Mouse (Mus musculus) lung, postnatal 25 days (tissue): ENCODE measurements at regions not wholly inside any gene's neighbourhood (a gene's known extent, or its start where the extent isn't known, plus 50 kb on each side); places are given as distances from the start of the nearest gene placed in this dataset.

Experiments used
- DNase-seq: peaks from one replicate; pipeline ENCODE4 v3.0.0; 2022; ENCODE audit warnings: low spot score

DNA sequence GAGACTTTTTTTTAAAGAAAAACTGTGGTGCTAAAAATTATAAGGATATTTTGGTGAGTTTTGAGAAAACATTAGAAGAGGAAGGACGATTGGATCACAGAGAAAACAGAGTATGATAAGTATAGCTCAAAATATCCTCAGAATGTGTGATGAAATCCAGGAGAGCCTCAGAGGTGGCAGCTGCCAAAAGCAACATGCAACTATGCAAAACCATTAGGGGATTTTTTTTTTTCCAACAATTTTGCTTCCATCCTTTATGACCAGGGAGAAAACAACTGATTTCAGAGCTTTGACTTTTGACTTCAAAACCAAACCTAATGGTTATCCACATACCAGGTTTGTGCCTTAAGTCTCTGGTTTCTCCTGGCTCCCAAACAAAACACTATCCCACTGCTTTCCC lies 267.4 kb upstream of the Erbb4 start:
- DNase-seq: no peak

DNA sequence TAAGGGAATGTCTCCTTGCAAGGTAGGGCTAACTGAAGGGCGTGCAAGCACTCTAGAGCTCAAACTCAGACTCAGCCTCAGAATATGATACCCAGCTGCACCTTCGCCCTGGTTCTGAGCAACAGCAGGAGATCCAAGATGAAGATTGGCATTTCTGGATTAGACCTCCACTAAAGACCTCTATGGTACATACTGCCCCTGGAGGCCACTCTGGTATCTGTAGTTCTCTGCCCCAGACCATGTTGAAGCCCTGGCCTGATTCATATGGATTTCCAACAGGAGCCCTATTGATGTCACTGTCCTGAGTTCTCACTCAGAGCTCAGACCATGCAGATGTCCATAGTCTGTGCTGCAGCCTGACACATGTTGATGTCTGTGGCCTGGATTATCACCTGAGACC lies 262.2 kb upstream of the Erbb4 start:
- DNase-seq: no peak

- DNase-seq: no peak
Measured at GRCm38 (mm10) chr1:69367531-69367930, 259.7 kb upstream of the Erbb4 start.

GRCm38 (mm10) chr1:69364069-69364468 lies 256.2 kb upstream of the Erbb4 start:
- DNase-seq: no peak

GRCm38 (mm10) chr1:69357548-69357947 lies 249.7 kb upstream of the Erbb4 start:
- no peak for DNase-seq

DNA sequence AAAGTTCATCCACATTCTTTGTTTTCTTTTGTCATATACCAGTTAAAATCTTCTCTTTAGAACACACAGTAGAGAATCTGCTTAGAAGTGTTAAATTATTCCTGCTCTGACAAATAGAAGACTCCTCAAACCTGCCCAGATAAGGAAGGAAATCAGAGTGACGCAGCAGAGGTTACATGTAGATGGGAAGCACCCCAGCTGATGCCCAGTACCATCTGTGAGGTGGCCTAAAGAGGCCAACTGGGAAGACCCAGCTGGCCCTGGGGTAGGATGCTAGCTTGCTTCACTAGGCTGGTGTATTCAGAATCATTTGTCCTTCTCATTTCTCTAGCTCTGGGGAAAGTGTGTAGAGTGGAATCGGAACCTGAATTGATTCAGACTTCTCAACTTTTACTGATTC lies 242.6 kb upstream of the Erbb4 start:
- DNase-seq: no peak

DNA sequence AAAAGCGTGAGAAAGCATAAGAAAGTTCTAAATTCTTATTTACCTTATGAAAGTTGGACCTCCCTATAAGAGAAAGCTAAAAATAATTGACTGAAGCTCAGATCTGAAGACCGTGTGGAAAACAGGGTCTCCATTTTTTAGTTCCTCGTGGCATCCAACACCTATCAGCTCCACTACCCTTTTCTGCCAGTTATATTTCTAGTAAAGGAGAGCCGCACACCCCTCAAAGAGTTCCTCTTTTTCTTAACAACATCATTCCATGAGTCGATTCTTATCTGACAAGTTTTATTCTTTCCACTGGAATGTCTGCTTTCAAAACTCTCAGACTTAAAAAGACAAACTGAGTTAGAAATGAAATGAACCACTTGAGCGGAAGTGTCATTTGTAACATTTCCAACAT lies 242.0 kb upstream of the Erbb4 start:
- DNase-seq: no peak

DNA sequence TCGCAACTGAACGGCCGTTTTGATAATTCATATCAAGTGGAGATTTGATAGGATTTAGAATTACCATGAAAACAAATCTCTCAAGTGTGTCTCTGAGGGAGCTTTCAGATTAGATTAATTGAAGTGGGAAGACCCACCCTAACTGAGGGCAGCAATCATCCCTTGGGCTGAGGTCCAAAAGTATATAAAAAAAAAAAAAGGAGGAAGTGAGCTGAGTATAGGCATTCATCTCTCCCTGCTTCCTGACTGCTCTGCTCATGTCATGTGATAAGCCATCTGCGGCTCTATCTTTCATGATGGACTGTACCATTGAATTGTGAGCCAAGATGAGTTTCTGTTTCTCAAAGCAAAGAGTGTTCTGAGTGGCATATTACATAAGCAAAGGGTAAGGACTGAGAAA lies 234.2 kb upstream of the Erbb4 start:
- DNase-seq: no peak

- DNase-seq: no peak
Measured at GRCm38 (mm10) chr1:69340481-69340880, 232.6 kb upstream of the Erbb4 start.

GRCm38 (mm10) chr1:69331418-69332254 lies 223.8 kb upstream of the Erbb4 start:
- DNase-seq: no peak

DNA sequence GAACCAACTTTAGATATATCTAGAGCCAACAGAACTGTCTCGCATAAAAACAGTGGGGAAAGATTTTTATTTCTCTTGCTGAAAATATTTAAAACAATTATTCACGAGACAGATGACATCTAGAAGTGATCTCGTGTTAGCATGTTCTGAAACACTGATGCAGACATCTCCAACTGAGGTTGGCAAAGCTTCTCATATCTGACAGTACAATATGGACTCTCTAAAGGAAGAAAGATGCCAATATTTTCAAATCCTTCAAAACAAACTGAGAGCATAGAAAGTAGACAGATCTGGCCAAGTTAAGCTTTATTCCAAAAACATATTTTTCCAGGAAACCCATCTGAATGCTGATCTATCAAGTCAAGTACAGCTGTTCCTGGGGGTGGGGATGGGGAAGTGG lies 221.5 kb upstream of the Erbb4 start:
- DNase-seq: no peak

- no peak for DNase-seq
Measured at GRCm38 (mm10) chr1:69326711-69327110, 218.9 kb upstream of the Erbb4 start.

GRCm38 (mm10) chr1:69319526-69319925 lies 211.7 kb upstream of the Erbb4 start:
- no peak for DNase-seq

DNA sequence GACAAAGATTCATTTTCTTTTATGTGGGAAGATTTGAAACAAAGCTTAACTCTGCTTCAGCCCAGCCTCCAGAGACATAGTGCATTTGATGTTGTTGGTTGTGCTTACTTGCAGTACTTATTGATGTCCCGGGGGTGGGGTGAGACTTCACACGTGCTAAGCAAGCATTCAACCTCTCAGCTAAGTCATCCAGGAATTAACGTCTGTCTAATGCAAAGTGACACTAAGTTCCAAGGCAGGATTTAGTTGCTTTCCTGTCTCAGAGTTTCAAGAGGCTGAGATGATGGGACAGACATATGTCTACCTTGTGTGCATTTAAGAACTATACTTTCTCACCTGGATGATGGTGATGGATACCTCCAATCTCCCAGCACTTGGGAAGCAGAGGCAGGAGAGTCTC lies 189.0 kb upstream of the Erbb4 start:
- DNase-seq: no peak

DNA sequence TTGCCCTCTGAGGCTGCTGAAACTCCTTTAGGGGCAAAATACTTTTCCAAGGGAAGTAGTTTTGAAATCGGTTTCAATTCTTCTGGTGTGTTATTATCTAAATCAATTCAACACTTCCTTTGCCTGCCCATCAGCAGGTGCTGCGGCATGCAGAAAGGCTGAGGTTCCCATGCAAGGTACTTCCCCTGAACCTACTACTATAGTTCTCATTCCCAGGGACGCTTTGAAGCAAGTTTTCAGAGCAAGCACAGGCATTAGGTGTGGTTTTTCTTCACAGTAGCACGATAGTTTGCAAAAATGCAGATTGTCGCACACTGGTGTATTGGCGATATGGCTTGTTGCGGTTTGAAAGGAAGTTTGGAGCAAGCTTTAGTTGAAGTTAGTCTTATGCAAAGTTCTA lies 183.5 kb upstream of the Erbb4 start:
- DNase-seq: no peak

- no peak for DNase-seq
Measured at GRCm38 (mm10) chr1:69286374-69286773, 178.5 kb upstream of the Erbb4 start.

GRCm38 (mm10) chr1:69277428-69277827 lies 169.6 kb upstream of the Erbb4 start:
- peak; percentile 32 for DNase-seq

- DNase-seq: no peak
Measured at GRCm38 (mm10) chr1:69247691-69248090, 139.8 kb upstream of the Erbb4 start.

DNA sequence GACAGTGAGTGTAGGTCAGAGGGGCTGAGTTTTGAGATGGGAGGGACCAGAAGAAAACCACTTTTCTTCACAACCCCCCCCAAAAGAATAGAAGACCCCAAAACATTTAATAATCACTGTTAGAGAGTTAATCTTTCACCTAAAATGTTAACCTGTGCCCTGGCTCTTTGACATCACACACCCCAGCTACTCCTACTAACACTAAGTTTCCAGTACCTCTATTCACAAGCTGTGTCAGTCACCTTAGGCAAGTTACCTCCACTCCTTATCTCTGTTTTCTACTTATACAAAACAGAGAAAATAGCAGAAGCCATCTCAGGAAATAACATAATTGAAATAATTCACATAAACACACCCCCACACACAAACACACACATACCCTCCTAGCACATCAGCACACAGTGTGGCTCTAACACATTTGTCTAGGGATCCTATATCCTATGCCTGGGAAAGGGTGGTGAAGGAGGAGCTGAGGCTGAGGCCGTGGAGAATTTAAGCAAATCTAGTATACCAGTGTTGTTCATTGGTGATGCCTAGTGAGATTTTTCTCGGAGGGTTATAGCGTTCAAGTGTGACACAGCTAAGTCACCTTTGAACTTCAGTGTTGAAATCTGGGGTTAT lies 134.5 kb upstream of the Erbb4 start:
- DNase-seq: no peak

GRCm38 (mm10) chr1:69241502-69242214 lies 133.8 kb upstream of the Erbb4 start:
- DNase-seq: peak; percentile 8

GRCm38 (mm10) chr1:69227864-69228263 lies 120.0 kb upstream of the Erbb4 start:
- no peak for DNase-seq

DNA sequence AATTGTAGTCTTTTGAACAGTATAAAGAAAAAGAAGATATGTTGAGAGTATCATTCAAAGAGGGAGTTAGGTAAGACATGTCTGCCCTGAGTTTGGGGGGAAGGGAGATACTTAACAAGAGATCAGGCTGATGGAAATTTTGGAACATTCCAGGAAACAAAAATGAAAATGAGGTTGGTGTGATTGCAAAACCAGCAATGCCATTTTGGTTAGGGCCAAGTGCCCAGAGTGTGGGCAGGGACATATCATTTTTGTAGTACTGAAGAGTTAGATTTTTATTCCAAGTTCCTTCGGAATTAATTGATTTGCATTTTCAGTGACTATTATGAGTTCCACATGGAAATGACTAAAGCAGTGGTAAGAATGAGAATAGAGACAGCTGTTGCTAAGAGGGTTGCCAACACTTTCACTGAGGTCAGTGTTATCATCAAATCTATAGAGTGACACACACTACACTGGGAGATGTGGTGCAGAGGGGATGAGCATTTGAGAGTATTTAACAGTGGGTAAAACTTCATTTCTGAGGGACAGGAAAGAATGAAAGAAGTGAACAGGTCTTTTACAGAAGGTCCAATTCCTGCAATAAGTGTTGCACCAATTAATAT lies 105.1 kb upstream of the Erbb4 start:
- DNase-seq: no peak

DNA sequence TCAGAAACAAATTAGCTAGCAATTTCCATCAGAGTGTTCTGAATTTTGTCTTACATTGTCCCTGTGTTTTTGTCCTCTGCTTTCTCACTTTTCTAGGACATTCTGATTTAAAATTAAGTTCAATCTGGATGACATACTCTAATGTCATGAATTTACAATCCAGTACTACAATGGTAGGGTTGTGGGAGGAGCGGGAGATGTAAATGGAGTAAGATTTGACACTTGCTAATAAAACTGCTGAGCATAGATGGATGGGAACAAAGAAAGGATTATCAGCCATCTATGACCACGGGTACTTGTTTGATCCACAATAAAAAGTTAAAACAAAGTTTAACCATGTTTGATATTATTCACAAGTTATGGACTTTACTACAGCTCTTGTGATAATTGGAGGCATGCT lies 94.9 kb upstream of the Erbb4 start:
- no peak for DNase-seq
